ENCODE assay signal across 9 mouse cellular contexts in genomic region chr10:44448165-44448564, GRCm38 (mm10).
DNase-seq lines count a peak whose midpoint lies in the region; ATAC-seq lines count a peak whose summit lies in the region.
"Had no signal": no experiment of that assay in that cellular context is flagged by ENCODE, and none has a peak within 500 bp of the region (broad histone marks: within the 10 kb centered on the region; RNA-seq: fewer than 3 reads in every experiment).

No protein-coding gene starts in this region.

- no peaks in the 10 kb centered on the region for H3K9me3 ChIP-seq in heart, embryonic 13.5 days
- no peaks in the 10 kb centered on the region for H3K9me3 ChIP-seq in stomach, embryonic 15.5 days
- H3K9me3 ChIP-seq: midbrain, embryonic 12.5 days had no signal

- peak overlapping the region; percentile 15 for H3K4me3 ChIP-seq in heart, embryonic 13.5 days
- H3K4me3 ChIP-seq in stomach, embryonic 15.5 days (replicated peaks) = no peak overlapping the region
- H3K4me3 ChIP-seq: midbrain, embryonic 12.5 days had no signal

- H3K36me3 ChIP-seq in heart, embryonic 13.5 days = no peaks in the 10 kb centered on the region
- H3K36me3 ChIP-seq in stomach, embryonic 15.5 days = no peaks in the 10 kb centered on the region
- H3K36me3 ChIP-seq: midbrain, embryonic 12.5 days had no signal

- H3K27me3 ChIP-seq in heart, embryonic 13.5 days (replicated peaks) = peaks cover 38% of the 10 kb centered on the region
- no peaks in the 10 kb centered on the region for H3K27me3 ChIP-seq in stomach, embryonic 15.5 days (replicated peaks)

- no peak overlapping the region for H3K27ac ChIP-seq in heart, embryonic 13.5 days (replicated peaks)
- peak overlapping the region; percentile 73 for H3K27ac ChIP-seq in stomach, embryonic 15.5 days
- H3K27ac ChIP-seq: midbrain, embryonic 12.5 days had no signal

- H3K9ac ChIP-seq in heart, embryonic 13.5 days = 0 out of 2 replicates have a peak overlapping the region, but pooled peaks have one; percentile 25
- no peak overlapping the region for H3K9ac ChIP-seq in stomach, embryonic 15.5 days
- H3K9ac ChIP-seq: midbrain, embryonic 12.5 days had no signal

- ATAC-seq in heart, embryonic 13.5 days (ENCODE audit: extremely low read depth, insufficient number of reproducible peaks, low FRiP score, low TSS enrichment) = no peak
- no peak for ATAC-seq in stomach, embryonic 15.5 days (ENCODE audit: insufficient read depth, low FRiP score, low read depth)

- intact Hi-C loops in heart, postnatal 25 days (cut with DNase I) = no loop called here

- peak overlapping the region; percentile 43 for H3K4me2 ChIP-seq in heart, embryonic 13.5 days
- H3K4me2 ChIP-seq in stomach, embryonic 15.5 days = peak overlapping the region; percentile 44
- H3K4me2 ChIP-seq: midbrain, embryonic 12.5 days had no signal

- WGBS in heart, embryonic 13.5 days = 27% methylated on average over 12 of the region's 12 CpGs
- 15% methylated on average over 12 of the region's 12 CpGs for WGBS in stomach, embryonic 15.5 days

- peaks cover 13% of the 10 kb centered on the region for H3K4me1 ChIP-seq in heart, embryonic 13.5 days
- peaks cover 7% of the 10 kb centered on the region; the same call in 1 of the 2 replicates for H3K4me1 ChIP-seq in stomach, embryonic 15.5 days

- DNase-seq in heart, adult 18-20 months = peak; percentile 43 to 55
- no peak for DNase-seq in heart, postnatal 25 days (ENCODE audit: low spot score)
- peak; percentile 25 to 51 for DNase-seq in lung, adult 18-20 months
- no peak for DNase-seq in frontal cortex, postnatal 25 days (ENCODE audit: low spot score in 2 of 2)
- DNase-seq in right cerebral cortex, adult 2 months (ENCODE audit: low spot score in 2 of 2) = no peak
- no peak for DNase-seq in layer of hippocampus, postnatal 10 days (ENCODE audit: low spot score in 2 of 2)

Comparison
In these comparisons a context has a peak if more than half of its experiments do, and no peak if none do; other contexts are left out.
1. DNase-seq: peak in heart, adult 18-20 months (2 of 2) and lung, adult 18-20 months (2 of 2); none in heart, postnatal 25 days (single experiment), frontal cortex, postnatal 25 days (0 of 2), right cerebral cortex, adult 2 months (0 of 2) and layer of hippocampus, postnatal 10 days (0 of 2).